Comparison of ENCODE assay signal across 8 mouse cellular contexts in genomic region chr11:76845275-76845980, GRCm38 (mm10). TPM values are rescaled to one million over a fixed set of nuclear protein-coding genes. Genes with fewer than 3 reads are reported as not detected.
DNase-seq lines count a peak whose midpoint lies in the region; ATAC-seq and TF ChIP-seq lines count a peak whose summit lies in the region.

No protein-coding gene starts in this region.

- H3K9ac ChIP-seq in lung, embryonic 14.5 days: peak overlapping the region; percentile 83

- H3K4me2 ChIP-seq in lung, embryonic 14.5 days: peak overlapping the region; percentile 98

- no peaks in the 10 kb centered on the region for H3K36me3 ChIP-seq in lung, embryonic 14.5 days (ENCODE audit: insufficient read depth)

- 18% methylated on average over 15 of the region's 15 CpGs for WGBS in lung, embryonic 14.5 days

- POLR2A ChIA-PET in Patski (lab: Charles Lee): interaction anchor here (0.6 to 2.0 kb wide), 2 partner anchors 67 to 88 kb away, joined by 3 to 5 read pairs; no protein-coding TSS in a partner anchor

- in situ Hi-C loops in Patski (cut with MboI; ENCODE audit: low pct_unique_long_range_greater_than_20kb): no loop called here

- no peak for TF ChIP-seq CTCF in gastrocnemius, adult 2 months (IDR thresholded peaks at IDR 0.05)
- no peak for TF ChIP-seq CTCF in Patski (IDR thresholded peaks at IDR 0.05)
- TF ChIP-seq CTCF in lung, embryonic 14.5 days (IDR thresholded peaks at IDR 0.05; ENCODE audit: low read depth): no peak

- peak; percentile 20 for DNase-seq in gastrocnemius, adult 2 months
- DNase-seq in gastrocnemius, adult 18-20 months (ENCODE audit: low spot score): no peak
- no peak for DNase-seq in Patski (ENCODE audit: low read depth, low spot score)
- peak; percentile 28 to 48 for DNase-seq in heart, adult 18-20 months
- DNase-seq in kidney, adult 18-20 months: peak; percentile 28
- DNase-seq in lung, embryonic 14.5 days: peak; percentile 28
- DNase-seq in urinary bladder, postnatal 25 days (ENCODE audit: low spot score): no peak

- CTCF ChIA-PET in Patski (lab: Charles Lee): interaction anchor here (0.7 to 1.7 kb wide), 5 partner anchors 10 to 49 kb away, joined by 3 to 5 read pairs (median 3); no protein-coding TSS in a partner anchor

- peak overlapping the region; percentile 95 for H3K27ac ChIP-seq in gastrocnemius, adult 2 months
- 0 out of 2 replicates have a peak overlapping the region, but pooled peaks have one; percentile 43 for H3K27ac ChIP-seq in lung, embryonic 14.5 days (ENCODE audit: low read depth)

- intact Hi-C loops in gastrocnemius, adult 2 months (cut with DNase I): loop anchor here (5.0 kb wide), 1 partner anchor 33 kb away; no protein-coding TSS in a partner anchor

- no peaks in the 10 kb centered on the region for H3K27me3 ChIP-seq in Patski
- H3K27me3 ChIP-seq in lung, embryonic 14.5 days (ENCODE audit: insufficient read depth, low read length): no peaks in the 10 kb centered on the region

- ATAC-seq in Patski: peak; percentile 58
- ATAC-seq in lung, embryonic 14.5 days (ENCODE audit: insufficient read depth): no peak
- peak; percentile 70 for ATAC-seq in neutrophil, adult 5-6 weeks (ENCODE audit: extremely low read depth, insufficient number of reproducible peaks, low FRiP score, poor library complexity, severe bottlenecking)

- no peaks in the 10 kb centered on the region for H3K9me3 ChIP-seq in lung, embryonic 14.5 days (ENCODE audit: low read depth, low read length)

- H3K4me3 ChIP-seq in gastrocnemius, adult 2 months: peak overlapping the region; percentile 92
- peak overlapping the region; percentile 92 for H3K4me3 ChIP-seq in lung, embryonic 14.5 days (ENCODE audit: low read depth, low read length)

- peaks cover 10% of the 10 kb centered on the region; the same call in 1 of the 2 replicates for H3K4me1 ChIP-seq in lung, embryonic 14.5 days (ENCODE audit: insufficient read depth)

RNA-seq across cellular contexts. Expression of gene Cpd, which starts 1.4 kb away (rescaled TPM):
- 10 to 100 TPM; 25.7 to 30.5 TPM for total RNA-seq in gastrocnemius, adult 2 months (2021)
- 10 to 100 TPM; 26.2 to 29.0 TPM for total RNA-seq in gastrocnemius, adult 18-20 months (2021)
- 125 TPM for polyA plus RNA-seq in Patski (2021)
- total RNA-seq in heart, adult 18-20 months (2021): 10 to 100 TPM; 35.0 to 38.6 TPM
- polyA plus RNA-seq in lung, embryonic 14.5 days (2014; fragmentation: Nextera tagmentation; extraction: Ambion mirVana): 33.4 and 37.6 TPM in 2 replicates
- 107 and 114 TPM in 2 replicates for total RNA-seq in neutrophil, adult 5-6 weeks (2017)

RNA-seq across cellular contexts. Expression of gene Tmigd1, which starts 56.5 kb away (rescaled TPM):
- total RNA-seq in gastrocnemius, adult 2 months (2021): under 1 TPM in 1 of 2 experiments, not detected in 1; 0.26 TPM
- not detected for total RNA-seq in gastrocnemius, adult 18-20 months (2021)
- polyA plus RNA-seq in Patski (2021): 4.4 TPM
- under 1 TPM in 1 of 2 experiments, not detected in 1; 0.28 TPM for total RNA-seq in heart, adult 18-20 months (2021)
- 0.13 TPM in 1 of 2 replicates, not detected in the other for polyA plus RNA-seq in lung, embryonic 14.5 days (2014; fragmentation: Nextera tagmentation; extraction: Ambion mirVana)
- not detected in 2 replicates for total RNA-seq in neutrophil, adult 5-6 weeks (2017)

Comparison
In these comparisons a context has a peak if more than half of its experiments do, and no peak if none do; other contexts are left out.
1. DNase-seq: peak in gastrocnemius, adult 2 months (single experiment), heart, adult 18-20 months (2 of 2), kidney, adult 18-20 months (single experiment) and lung, embryonic 14.5 days (single experiment); none in gastrocnemius, adult 18-20 months (single experiment), Patski (single experiment) and urinary bladder, postnatal 25 days (single experiment).